Mouse (Mus musculus): ENCODE data around the gene Stard5. TPM values are rescaled to one million over a fixed set of nuclear protein-coding genes. Genes with fewer than 3 reads are reported as not detected.

Gene Stard5
- polyA plus RNA-seq, 1 experiment from 2014 or later = 24.3 TPM

DNA sequence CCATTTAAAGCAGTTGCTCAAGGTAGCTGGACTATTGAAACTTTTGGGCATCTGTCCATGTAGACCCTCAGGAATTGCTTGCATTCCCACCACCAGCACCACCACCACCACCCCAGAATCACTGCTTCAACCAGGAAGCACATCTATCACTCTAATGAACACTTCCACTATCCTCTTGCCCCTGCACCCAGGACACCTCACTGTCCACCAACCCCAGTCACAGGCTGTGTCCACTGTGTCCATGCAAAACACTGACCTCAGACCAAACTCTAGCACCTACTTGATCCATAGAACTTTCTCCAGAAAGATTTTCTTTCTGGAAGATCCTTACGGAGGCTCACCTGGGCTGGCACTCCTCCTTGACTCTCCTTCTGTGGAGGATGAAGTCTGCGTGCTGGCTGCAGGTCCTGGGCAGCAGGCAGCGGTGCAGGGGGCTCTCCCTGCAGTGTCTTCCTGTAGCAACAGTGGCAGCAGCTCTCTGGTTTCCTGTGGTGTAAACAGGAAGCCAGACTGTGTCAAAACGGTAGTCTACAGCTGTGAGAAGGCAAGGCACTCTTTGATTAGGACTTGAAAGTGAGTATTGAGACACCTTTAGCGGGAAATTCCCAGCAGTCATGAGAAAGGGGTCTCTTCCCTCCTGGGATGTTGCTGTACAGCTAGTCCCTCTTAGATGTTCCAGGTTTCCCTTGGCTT, 23.3 kb downstream of the Stard5 start:
- H3K9ac ChIP-seq = no peak overlapping the region
- peak overlapping the region; percentile 14; the same call in 1 of the 2 replicates for H3K4me2 ChIP-seq
- no peaks in the 10 kb centered on the region for H3K9me3 ChIP-seq (replicated peaks)
- 0 out of 2 replicates have a peak, but pooled peaks cover 4% of the 10 kb centered on the region for H3K4me1 ChIP-seq
- no peaks in the 10 kb centered on the region for H3K27me3 ChIP-seq
- no peak for ATAC-seq (replicated peaks; ENCODE audit: low FRiP score)
- 0 out of 2 replicates have a peak overlapping the region, but pooled peaks have one; percentile 66 for H3K27ac ChIP-seq
- H3K4me3 ChIP-seq (replicated peaks) = no peak overlapping the region
- 51% methylated on average over 5 of the region's 5 CpGs for WGBS
- H3K36me3 ChIP-seq = no peaks in the 10 kb centered on the region

DNA sequence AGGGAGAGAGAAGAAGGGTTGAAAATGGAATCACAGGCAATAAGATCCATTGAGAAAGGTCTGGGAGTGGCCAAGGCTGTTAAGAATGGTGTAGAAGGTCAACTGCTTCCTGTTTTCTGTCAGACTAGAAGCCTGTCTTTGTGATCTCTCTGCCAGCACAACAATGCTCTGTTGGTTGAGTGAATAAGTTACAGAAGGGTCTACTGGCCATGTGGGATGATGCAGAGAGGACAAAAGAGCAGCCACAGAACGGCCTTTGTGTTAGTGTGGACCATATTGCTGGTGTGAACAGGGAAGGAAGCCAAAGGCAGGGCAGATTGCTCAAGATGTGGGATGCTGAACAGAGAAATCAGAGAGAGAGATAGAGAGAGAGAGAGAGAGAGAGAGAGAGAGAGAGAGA, 27.0 kb downstream of the Stard5 start:
- Histone ChIP-seq H3K36me3 (no peaks in the 10 kb centered on the region), H3K27me3 (no peaks in the 10 kb centered on the region), H3K9me3 (replicated peaks) (no peaks in the 10 kb centered on the region), H3K4me3 (replicated peaks) (no peak overlapping the region), H3K27ac (no peak overlapping the region; the same call in 1 of the 2 replicates), H3K9ac (no peak overlapping the region), H3K4me1 (0 out of 2 replicates have a peak, but pooled peaks cover 4% of the 10 kb centered on the region), H3K4me2 (no peak overlapping the region)
- WGBS = 82% methylated on average over 1 of the region's 1 CpGs
- ATAC-seq (replicated peaks; ENCODE audit: low FRiP score) = no peak

DNA sequence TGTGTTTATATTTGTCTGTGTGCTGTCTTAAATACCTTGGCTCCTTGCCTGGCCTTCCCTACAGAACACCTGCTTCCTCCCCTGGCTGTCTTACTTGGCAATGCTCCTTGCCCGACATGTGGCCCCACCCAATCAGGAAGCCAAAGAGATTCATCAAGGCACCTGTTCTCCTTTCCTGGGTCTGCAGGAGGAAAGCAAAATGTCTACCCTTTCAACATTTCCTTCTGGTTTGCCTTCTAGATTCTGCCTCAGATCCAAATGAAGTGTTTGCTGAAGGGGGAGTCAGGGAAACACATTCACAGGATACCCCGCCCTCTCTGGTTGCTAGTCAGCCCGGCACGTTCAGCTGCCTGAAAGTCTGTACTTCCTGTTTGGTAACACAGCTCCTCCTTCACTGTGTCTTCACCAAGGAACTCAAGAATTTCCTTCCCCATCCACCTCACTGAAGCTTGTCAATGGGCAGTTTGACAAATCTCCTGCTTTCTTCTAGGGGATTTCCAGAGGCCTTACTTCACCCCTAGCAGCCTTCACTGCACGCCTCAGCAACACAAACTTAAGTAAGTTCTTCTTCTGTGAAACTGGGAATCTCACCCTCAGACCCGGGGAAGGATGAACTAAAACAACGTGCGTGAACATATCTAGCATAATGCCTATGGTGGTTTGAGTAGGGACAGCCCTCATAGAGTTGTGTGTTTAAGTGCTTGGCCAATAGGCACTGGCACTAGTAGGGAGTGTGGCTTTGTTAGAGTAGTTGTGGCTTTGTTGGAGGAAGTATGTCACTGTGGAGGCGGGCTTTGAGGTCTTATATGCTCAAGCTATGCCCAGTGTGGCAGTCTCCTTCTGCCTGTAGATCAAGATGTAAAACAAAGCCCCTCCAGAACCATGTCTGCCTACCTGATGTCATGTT, 27.7 kb downstream of the Stard5 start:
- 77% methylated on average over 9 of the region's 9 CpGs for WGBS
- Histone ChIP-seq H3K36me3 (no peaks in the 10 kb centered on the region), H3K9me3 (replicated peaks) (no peaks in the 10 kb centered on the region), H3K27me3 (no peaks in the 10 kb centered on the region), H3K4me1 (0 out of 2 replicates have a peak, but pooled peaks cover 4% of the 10 kb centered on the region), H3K4me2 (no peak overlapping the region), H3K9ac (no peak overlapping the region), H3K4me3 (replicated peaks) (no peak overlapping the region), H3K27ac (peak overlapping the region; percentile 45)
- no peak for ATAC-seq (replicated peaks; ENCODE audit: low FRiP score)

DNA sequence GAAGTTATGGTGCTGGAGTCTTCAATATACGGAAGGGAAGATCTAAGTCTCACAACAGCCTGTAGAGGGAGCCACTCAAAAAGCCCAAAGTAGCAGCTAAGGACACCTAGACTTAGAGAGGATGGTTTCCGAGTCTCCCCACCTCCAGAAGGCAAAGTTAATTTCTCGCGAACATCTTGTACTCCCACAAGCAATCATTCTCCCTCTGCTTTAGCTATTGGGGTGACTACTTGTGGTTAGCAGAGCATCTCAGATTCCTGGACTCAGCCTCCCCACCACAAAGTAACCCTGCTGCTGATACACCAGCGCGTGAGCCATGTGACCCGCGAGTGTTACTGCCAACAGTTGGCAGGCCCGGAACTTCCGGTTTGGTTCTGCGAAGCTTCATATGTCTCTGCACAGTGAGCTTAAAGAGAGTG, 28.5 kb downstream of the Stard5 start:
- 92% methylated on average over 11 of the region's 11 CpGs for WGBS
- no peak overlapping the region for H3K9ac ChIP-seq
- ATAC-seq (replicated peaks; ENCODE audit: low FRiP score) = no peak

DNA sequence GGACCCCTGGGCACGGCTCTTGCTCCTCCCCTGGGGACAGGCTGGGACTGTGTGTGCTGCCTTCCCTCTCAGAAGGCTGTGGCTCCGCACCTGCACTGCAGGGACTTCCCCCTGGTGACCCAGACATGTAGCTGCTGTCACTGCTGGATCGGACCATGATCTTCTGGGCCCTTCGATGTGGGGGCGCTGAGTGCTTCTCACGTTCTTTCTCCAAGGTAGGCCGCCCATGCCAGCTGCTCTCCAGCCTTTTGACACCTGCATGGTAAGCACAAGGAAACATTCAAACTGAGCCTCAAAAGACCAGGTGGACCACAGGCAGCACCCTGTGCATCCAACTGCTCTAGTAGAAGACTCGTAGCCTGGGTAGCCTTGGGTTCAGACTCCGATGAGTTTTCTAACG, 29.3 kb downstream of the Stard5 start:
- 87% methylated on average over 10 of the region's 10 CpGs for WGBS
- Histone ChIP-seq H3K27ac (no peak overlapping the region), H3K4me1 (0 out of 2 replicates have a peak, but pooled peaks cover 4% of the 10 kb centered on the region), H3K4me3 (replicated peaks) (no peak overlapping the region), H3K9me3 (replicated peaks) (no peaks in the 10 kb centered on the region), H3K27me3 (no peaks in the 10 kb centered on the region), H3K36me3 (no peaks in the 10 kb centered on the region), H3K9ac (no peak overlapping the region), H3K4me2 (no peak overlapping the region)
- ATAC-seq (replicated peaks; ENCODE audit: low FRiP score) = no peak

More for the DNA sequence above, 28.5 kb downstream of the Stard5 start:
- Histone ChIP-seq H3K4me3 (replicated peaks) (no peak overlapping the region), H3K27ac (no peak overlapping the region), H3K4me2 (no peak overlapping the region), H3K4me1 (0 out of 2 replicates have a peak, but pooled peaks cover 4% of the 10 kb centered on the region), H3K9me3 (replicated peaks) (no peaks in the 10 kb centered on the region), H3K27me3 (no peaks in the 10 kb centered on the region), H3K36me3 (no peaks in the 10 kb centered on the region)

DNA sequence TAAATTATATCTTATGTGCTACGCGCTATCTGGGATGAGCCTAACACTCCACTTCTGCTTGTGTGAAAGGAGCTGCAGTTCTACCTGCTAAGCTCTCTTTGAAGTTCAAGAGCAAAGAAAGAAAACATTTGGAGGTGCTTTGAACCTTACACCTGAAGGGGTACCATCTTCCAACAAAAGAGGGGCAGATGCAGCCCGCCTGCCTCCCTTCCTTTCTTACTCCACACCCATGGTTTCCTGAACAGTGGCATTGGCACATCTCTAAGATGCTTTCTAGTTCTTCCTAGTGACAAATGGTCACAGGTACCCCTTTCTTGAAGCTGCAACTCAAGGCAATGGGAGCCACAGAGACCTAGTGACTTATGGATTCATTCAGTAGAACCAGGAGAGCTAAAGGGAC, 30.0 kb downstream of the Stard5 start:
- H3K4me3 ChIP-seq (replicated peaks) = no peak overlapping the region
- ATAC-seq (replicated peaks; ENCODE audit: low FRiP score) = no peak
- H3K27me3 ChIP-seq = no peaks in the 10 kb centered on the region
- no peak overlapping the region for H3K27ac ChIP-seq
- H3K4me2 ChIP-seq = no peak overlapping the region
- no peaks in the 10 kb centered on the region for H3K9me3 ChIP-seq (replicated peaks)
- 0 out of 2 replicates have a peak, but pooled peaks cover 4% of the 10 kb centered on the region for H3K4me1 ChIP-seq
- no peak overlapping the region for H3K9ac ChIP-seq
- H3K36me3 ChIP-seq = no peaks in the 10 kb centered on the region
- WGBS = 97% methylated on average over 3 of the region's 3 CpGs

DNA sequence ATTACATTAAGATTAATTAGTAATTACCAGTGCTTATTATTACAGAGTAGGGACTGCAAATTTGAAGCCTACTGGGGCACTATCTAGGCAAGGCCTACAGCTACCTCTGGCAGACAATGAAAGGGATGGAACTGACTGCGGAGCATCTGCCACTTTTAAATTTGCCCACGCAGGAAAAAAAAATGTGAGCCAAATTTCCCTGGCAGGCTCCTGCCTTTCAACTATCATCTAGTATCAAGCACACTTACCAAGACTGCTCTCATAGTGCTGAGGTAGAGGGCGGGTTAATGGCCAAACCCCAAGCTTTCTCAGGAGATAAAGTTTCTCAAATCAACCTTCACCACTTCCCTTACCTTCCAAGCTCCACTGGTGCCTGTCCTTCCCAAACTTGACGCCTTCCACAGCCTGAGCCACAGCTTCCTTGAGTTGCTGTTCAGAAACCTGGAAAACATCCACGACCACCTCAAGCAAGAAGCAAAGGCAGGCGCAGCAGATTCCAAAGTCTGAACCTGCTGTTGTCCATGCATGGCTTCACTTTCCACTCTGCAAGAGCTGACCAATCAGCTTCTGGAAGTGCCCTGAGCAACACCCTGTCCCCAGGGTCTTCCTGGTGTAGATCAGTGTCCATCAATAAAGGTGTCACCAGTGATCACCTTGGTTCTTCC, 31.1 kb downstream of the Stard5 start:
- 0 out of 2 replicates have a peak, but pooled peaks cover 4% of the 10 kb centered on the region for H3K4me1 ChIP-seq
- H3K27ac ChIP-seq = no peak overlapping the region
- no peaks in the 10 kb centered on the region for H3K9me3 ChIP-seq (replicated peaks)
- no peak overlapping the region for H3K4me2 ChIP-seq
- 0 out of 2 replicates have a peak, but pooled peaks have one; percentile 43 for ATAC-seq (replicated peaks; ENCODE audit: low FRiP score)
- WGBS = 78% methylated on average over 6 of the region's 6 CpGs
- H3K36me3 ChIP-seq = no peaks in the 10 kb centered on the region
- H3K4me3 ChIP-seq (replicated peaks) = no peak overlapping the region
- H3K27me3 ChIP-seq = no peaks in the 10 kb centered on the region
- H3K9ac ChIP-seq = no peak overlapping the region

DNA sequence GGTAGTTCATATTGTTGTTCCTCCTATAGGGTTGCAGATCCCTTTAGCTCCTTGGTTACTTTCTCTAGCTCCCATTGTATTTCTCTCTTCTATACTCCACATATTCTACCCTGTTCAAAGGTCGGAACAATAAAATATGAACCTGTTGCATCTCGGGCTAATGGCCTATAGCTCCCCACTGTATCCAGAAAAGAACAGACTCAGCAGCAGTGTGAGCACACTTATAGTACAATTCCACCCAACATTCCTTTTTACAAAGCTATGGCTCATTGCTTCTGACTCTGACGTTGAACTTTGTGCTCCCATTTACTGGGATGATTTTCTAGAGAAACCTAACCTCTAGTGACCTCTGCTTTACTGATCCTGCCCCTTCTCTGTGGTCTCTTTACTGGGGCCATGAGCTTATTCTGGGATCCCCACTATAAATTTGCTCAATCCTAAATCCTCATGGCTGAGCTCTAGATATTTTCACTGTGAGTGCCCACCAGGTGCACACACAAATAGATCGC, 34.4 kb downstream of the Stard5 start:
- WGBS = 71% methylated on average over 4 of the region's 4 CpGs
- Histone ChIP-seq H3K27ac (no peak overlapping the region), H3K4me1 (no peaks in the 10 kb centered on the region)

DNA sequence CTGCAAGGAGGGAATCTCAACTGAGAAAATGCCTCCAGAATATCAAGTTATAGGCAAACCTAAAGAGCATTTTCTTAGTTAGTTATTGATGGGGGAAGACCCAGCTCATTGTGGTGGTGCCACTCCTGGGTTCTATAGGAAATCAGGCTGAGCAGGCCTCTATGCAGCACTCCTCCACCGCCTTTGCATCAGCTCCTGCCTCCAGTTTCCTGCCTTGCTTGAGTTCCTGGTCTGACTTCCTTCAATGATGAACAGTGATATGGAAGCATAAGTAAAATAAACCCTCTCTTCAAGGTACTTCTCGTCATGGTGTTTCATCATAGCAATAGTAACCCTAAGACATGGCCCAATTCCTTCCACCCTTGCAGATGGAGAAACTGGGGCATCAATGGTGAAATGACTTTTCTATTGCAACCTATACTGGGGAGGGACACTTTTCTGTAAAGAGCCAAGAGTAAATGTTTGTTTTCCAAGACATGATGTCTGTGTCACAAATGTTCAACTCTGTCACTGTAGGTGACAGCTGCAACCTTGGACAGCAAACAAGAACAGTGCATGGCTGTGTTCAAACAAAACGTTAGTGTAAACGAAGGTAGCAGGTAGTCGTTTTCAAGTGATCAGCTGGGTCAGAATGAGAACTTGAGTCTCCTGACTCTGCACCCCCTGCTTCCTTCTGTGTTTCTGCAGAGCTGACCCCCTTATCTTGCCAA, 36.3 kb downstream of the Stard5 start:
- no peak overlapping the region for H3K27ac ChIP-seq
- H3K27me3 ChIP-seq = no peaks in the 10 kb centered on the region
- no peaks in the 10 kb centered on the region for H3K36me3 ChIP-seq
- no peak for ATAC-seq (replicated peaks; ENCODE audit: low FRiP score)
- no peak overlapping the region for H3K9ac ChIP-seq
- no peak overlapping the region for H3K4me3 ChIP-seq (replicated peaks)
- H3K9me3 ChIP-seq (replicated peaks) = no peaks in the 10 kb centered on the region
- WGBS = 81% methylated on average over 5 of the region's 5 CpGs
- no peak overlapping the region for H3K4me2 ChIP-seq
- H3K4me1 ChIP-seq = no peaks in the 10 kb centered on the region

More for the DNA sequence above, 34.4 kb downstream of the Stard5 start:
- Histone ChIP-seq H3K4me3 (replicated peaks) (no peak overlapping the region), H3K9me3 (replicated peaks) (no peaks in the 10 kb centered on the region), H3K27me3 (no peaks in the 10 kb centered on the region), H3K9ac (no peak overlapping the region), H3K36me3 (no peaks in the 10 kb centered on the region), H3K4me2 (no peak overlapping the region)
- no peak for ATAC-seq (replicated peaks; ENCODE audit: low FRiP score)

DNA sequence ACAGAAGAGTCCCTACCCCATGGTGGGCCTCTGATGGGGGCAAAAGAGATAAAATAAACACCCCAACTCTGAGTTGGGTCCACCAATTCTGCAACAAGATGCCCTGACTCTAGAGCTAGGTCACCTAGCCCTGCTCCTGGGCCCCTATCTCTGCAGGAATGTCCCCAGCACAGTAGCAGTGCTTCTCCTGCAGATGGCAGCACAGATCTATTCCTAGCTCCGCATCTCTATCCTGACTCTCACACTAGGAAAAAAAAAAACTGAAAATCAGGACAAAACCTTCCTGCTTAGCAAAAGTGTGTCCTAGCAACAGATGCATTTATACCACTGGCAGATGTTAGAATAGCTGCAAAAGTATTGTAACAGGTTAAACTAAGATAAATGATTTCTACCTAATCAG, 37.0 kb downstream of the Stard5 start:
- no peak overlapping the region for H3K27ac ChIP-seq
- H3K9ac ChIP-seq = no peak overlapping the region
- WGBS = 11% methylated on average over 1 of the region's 1 CpGs
- no peaks in the 10 kb centered on the region for H3K27me3 ChIP-seq
- no peaks in the 10 kb centered on the region for H3K4me1 ChIP-seq
- H3K9me3 ChIP-seq (replicated peaks) = no peaks in the 10 kb centered on the region
- ATAC-seq (replicated peaks; ENCODE audit: low FRiP score) = no peak
- H3K36me3 ChIP-seq = no peaks in the 10 kb centered on the region
- no peak overlapping the region for H3K4me3 ChIP-seq (replicated peaks)
- no peak overlapping the region for H3K4me2 ChIP-seq

DNA sequence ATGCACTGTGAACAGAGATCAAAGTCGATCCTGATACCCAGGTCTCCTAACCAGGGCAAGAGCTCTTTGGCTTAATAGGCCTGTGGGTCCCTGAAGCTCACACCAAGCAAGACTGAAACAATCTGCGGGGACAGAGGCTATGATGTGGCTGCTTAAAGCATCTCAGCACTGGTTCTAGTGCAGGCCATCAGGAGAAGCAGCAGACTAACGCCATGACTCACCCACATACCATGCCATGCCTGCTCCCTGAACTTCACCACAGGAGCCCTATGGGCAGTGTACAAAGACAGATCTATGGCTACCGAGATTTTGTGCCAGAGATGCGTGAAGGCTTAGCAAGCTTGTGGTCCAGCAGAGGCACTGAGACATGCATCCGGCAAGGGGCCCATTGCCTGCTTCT, 39.8 kb downstream of the Stard5 start:
- H3K36me3 ChIP-seq = no peaks in the 10 kb centered on the region
- H3K27ac ChIP-seq = no peak overlapping the region
- H3K9ac ChIP-seq = no peak overlapping the region
- H3K4me3 ChIP-seq (replicated peaks) = no peak overlapping the region
- ATAC-seq (replicated peaks; ENCODE audit: low FRiP score) = no peak
- no peaks in the 10 kb centered on the region for H3K4me1 ChIP-seq
- no peak overlapping the region for H3K4me2 ChIP-seq
- no peaks in the 10 kb centered on the region for H3K27me3 ChIP-seq
- 82% methylated on average over 6 of the region's 6 CpGs for WGBS
- H3K9me3 ChIP-seq (replicated peaks) = no peaks in the 10 kb centered on the region

Measured in kidney, embryonic 15.5 days (tissue).